Mouse (Mus musculus): Measurements from ENCODE around the gene Tpm3. TPM values are rescaled to one million over a fixed set of nuclear protein-coding genes. Genes with fewer than 3 reads are reported as not detected.
A peak's percentile ranks its signal among the peaks of the same experiment; 100 is the strongest.

Gene Tpm3
- polyA plus RNA-seq, 1 experiment from 2014 or later = 300 TPM

GRCm38 (mm10) chr3:90069688-90070087, 2.8 kb upstream of the Tpm3 start:
- H3K4me2 ChIP-seq = no peak overlapping the region
- H3K4me1 ChIP-seq = peaks cover 18% of the 10 kb centered on the region
- H3K36me3 ChIP-seq = peaks cover 13% of the 10 kb centered on the region; the same call in 1 of the 2 replicates
- no peaks in the 10 kb centered on the region for H3K27me3 ChIP-seq (replicated peaks)
- ATAC-seq (ENCODE audit: extremely low read depth, insufficient number of reproducible peaks, low FRiP score, low TSS enrichment) = no peak
- H3K27ac ChIP-seq (replicated peaks) = no peak overlapping the region
- no peaks in the 10 kb centered on the region for H3K9me3 ChIP-seq
- H3K9ac ChIP-seq = no peak overlapping the region
- no peak overlapping the region for H3K4me3 ChIP-seq
- WGBS = 62% methylated on average over 7 of the region's 7 CpGs

- H3K4me3 ChIP-seq = peak overlapping the region; percentile 29
- H3K27me3 ChIP-seq (replicated peaks) = no peaks in the 10 kb centered on the region
- peak overlapping the region; percentile 3; the same call in 1 of the 2 replicates for H3K9ac ChIP-seq
- no peaks in the 10 kb centered on the region for H3K9me3 ChIP-seq
- H3K36me3 ChIP-seq = no peaks in the 10 kb centered on the region
- 14% methylated on average over 5 of the region's 5 CpGs for WGBS
- H3K4me2 ChIP-seq = peak overlapping the region; percentile 59
- no peak overlapping the region for H3K27ac ChIP-seq (replicated peaks)
- no peak for ATAC-seq (ENCODE audit: extremely low read depth, insufficient number of reproducible peaks, low FRiP score, low TSS enrichment)
- H3K4me1 ChIP-seq = peaks cover 37% of the 10 kb centered on the region
Measured at GRCm38 (mm10) chr3:90076921-90077716, 4.7 kb downstream of the Tpm3 start.

GRCm38 (mm10) chr3:90078224-90078623, 5.8 kb downstream of the Tpm3 start:
- Histone ChIP-seq H3K4me3 (no peak overlapping the region), H3K36me3 (0 out of 2 replicates have a peak, but pooled peaks cover 3% of the 10 kb centered on the region), H3K4me2 (no peak overlapping the region), H3K4me1 (peaks cover 44% of the 10 kb centered on the region), H3K9me3 (no peaks in the 10 kb centered on the region), H3K9ac (peak overlapping the region; percentile 95; the same call in 1 of the 2 replicates), H3K27me3 (replicated peaks) (no peaks in the 10 kb centered on the region), H3K27ac (replicated peaks) (no peak overlapping the region)
- no peak for ATAC-seq (ENCODE audit: extremely low read depth, insufficient number of reproducible peaks, low FRiP score, low TSS enrichment)
- WGBS = 45% methylated on average over 5 of the region's 5 CpGs

GRCm38 (mm10) chr3:90079133-90079762, 6.8 kb downstream of the Tpm3 start:
- peak overlapping the region; percentile 99 for H3K27ac ChIP-seq (replicated peaks)
- peak overlapping the region; percentile 88 for H3K4me2 ChIP-seq
- H3K27me3 ChIP-seq (replicated peaks) = no peaks in the 10 kb centered on the region
- peak; percentile 94 for ATAC-seq (ENCODE audit: extremely low read depth, insufficient number of reproducible peaks, low FRiP score, low TSS enrichment)
- peak overlapping the region; percentile 88 for H3K4me3 ChIP-seq
- H3K9ac ChIP-seq = peak overlapping the region; percentile 95
- H3K9me3 ChIP-seq = no peaks in the 10 kb centered on the region
- WGBS = under 1% methylated on average over 33 of the region's 33 CpGs
- H3K36me3 ChIP-seq = 0 out of 2 replicates have a peak, but pooled peaks cover 3% of the 10 kb centered on the region
- H3K4me1 ChIP-seq = peaks cover 51% of the 10 kb centered on the region

GRCm38 (mm10) chr3:90079763-90080497, 7.5 kb downstream of the Tpm3 start:
- Histone ChIP-seq H3K4me3 (peak overlapping the region; percentile 88), H3K9me3 (no peaks in the 10 kb centered on the region), H3K4me2 (peak overlapping the region; percentile 88), H3K27ac (replicated peaks) (peak overlapping the region; percentile 99), H3K36me3 (0 out of 2 replicates have a peak, but pooled peaks cover 3% of the 10 kb centered on the region), H3K4me1 (peaks cover 57% of the 10 kb centered on the region), H3K9ac (peak overlapping the region; percentile 95), H3K27me3 (replicated peaks) (no peaks in the 10 kb centered on the region)
- peak; percentile 39; the same call in 1 of the 2 replicates for ATAC-seq (ENCODE audit: extremely low read depth, insufficient number of reproducible peaks, low FRiP score, low TSS enrichment)
- WGBS = 0% methylated on average over 51 of the region's 53 CpGs

- Histone ChIP-seq H3K9me3 (no peaks in the 10 kb centered on the region), H3K27me3 (replicated peaks) (no peaks in the 10 kb centered on the region), H3K4me3 (peak overlapping the region; percentile 88), H3K4me2 (peak overlapping the region; percentile 88), H3K36me3 (0 out of 2 replicates have a peak, but pooled peaks cover 3% of the 10 kb centered on the region), H3K4me1 (peaks cover 62% of the 10 kb centered on the region), H3K27ac (replicated peaks) (peak overlapping the region; percentile 99), H3K9ac (peak overlapping the region; percentile 95)
- ATAC-seq (ENCODE audit: extremely low read depth, insufficient number of reproducible peaks, low FRiP score, low TSS enrichment) = no peak
- WGBS = under 1% methylated on average over 6 of the region's 6 CpGs
Measured at GRCm38 (mm10) chr3:90080498-90080863, 8.0 kb downstream of the Tpm3 start.

GRCm38 (mm10) chr3:90081365-90082240, 9.2 kb downstream of the Tpm3 start:
- WGBS = 67% methylated on average over 5 of the region's 5 CpGs
- peak overlapping the region; percentile 88 for H3K4me2 ChIP-seq
- no peaks in the 10 kb centered on the region for H3K9me3 ChIP-seq
- H3K9ac ChIP-seq = peak overlapping the region; percentile 58
- H3K4me3 ChIP-seq = peak overlapping the region; percentile 88
- no peak for ATAC-seq (ENCODE audit: extremely low read depth, insufficient number of reproducible peaks, low FRiP score, low TSS enrichment)
- H3K4me1 ChIP-seq = peaks cover 72% of the 10 kb centered on the region
- H3K27me3 ChIP-seq (replicated peaks) = no peaks in the 10 kb centered on the region
- peaks cover 13% of the 10 kb centered on the region for H3K36me3 ChIP-seq
- H3K27ac ChIP-seq (replicated peaks) = peak overlapping the region; percentile 99

GRCm38 (mm10) chr3:90083034-90083433, 10.6 kb downstream of the Tpm3 start:
- H3K27me3 ChIP-seq (replicated peaks) = no peaks in the 10 kb centered on the region
- H3K9me3 ChIP-seq = no peaks in the 10 kb centered on the region
- H3K4me2 ChIP-seq = peak overlapping the region; percentile 88
- ATAC-seq (ENCODE audit: extremely low read depth, insufficient number of reproducible peaks, low FRiP score, low TSS enrichment) = no peak
- 30% methylated on average over 5 of the region's 5 CpGs for WGBS
- peaks cover 64% of the 10 kb centered on the region for H3K4me1 ChIP-seq
- peaks cover 28% of the 10 kb centered on the region for H3K36me3 ChIP-seq
- peak overlapping the region; percentile 99 for H3K27ac ChIP-seq (replicated peaks)
- H3K9ac ChIP-seq = peak overlapping the region; percentile 58
- peak overlapping the region; percentile 30 for H3K4me3 ChIP-seq

GRCm38 (mm10) chr3:90083698-90084324, 11.4 kb downstream of the Tpm3 start:
- Histone ChIP-seq H3K4me1 (peaks cover 60% of the 10 kb centered on the region), H3K4me3 (peak overlapping the region; percentile 30), H3K27ac (replicated peaks) (peak overlapping the region; percentile 99), H3K9me3 (no peaks in the 10 kb centered on the region), H3K4me2 (peak overlapping the region; percentile 88), H3K27me3 (replicated peaks) (no peaks in the 10 kb centered on the region), H3K36me3 (peaks cover 35% of the 10 kb centered on the region), H3K9ac (peak overlapping the region; percentile 58)
- 47% methylated on average over 3 of the region's 3 CpGs for WGBS
- no peak for ATAC-seq (ENCODE audit: extremely low read depth, insufficient number of reproducible peaks, low FRiP score, low TSS enrichment)

GRCm38 (mm10) chr3:90084790-90085189, 12.3 kb downstream of the Tpm3 start:
- Histone ChIP-seq H3K36me3 (peaks cover 45% of the 10 kb centered on the region), H3K9me3 (no peaks in the 10 kb centered on the region), H3K9ac (peak overlapping the region; percentile 35; the same call in 1 of the 2 replicates), H3K4me1 (peaks cover 57% of the 10 kb centered on the region), H3K27ac (replicated peaks) (peak overlapping the region; percentile 99), H3K4me2 (peak overlapping the region; percentile 88), H3K27me3 (replicated peaks) (no peaks in the 10 kb centered on the region), H3K4me3 (no peak overlapping the region)
- WGBS = 47% methylated on average over 4 of the region's 4 CpGs
- ATAC-seq (ENCODE audit: extremely low read depth, insufficient number of reproducible peaks, low FRiP score, low TSS enrichment) = no peak
